Mouse (Mus musculus) heart, postnatal 36 days (tissue): Measurements from ENCODE around the gene Catspere2. TPM values are rescaled to one million over a fixed set of nuclear protein-coding genes. Genes with fewer than 3 reads are reported as not detected.
"Not testable (repeated sequence)": the region's sequence is repeated elsewhere in the genome, so short reads cannot be mapped to it uniquely, and the experiment has no call there.

Source experiments
- DNase-seq, 2 experiments: peaks; one replicate each; pipeline ENCODE4 v3.0.0; 2021 to 2022
- intact Hi-C: fragments of 180-260 bp; cut with DNase I; formaldehyde crosslinking; loops from one replicate; pipeline ENCODE4 v1.15.1; 2025
- total RNA-seq, 2 experiments: library from RNA; stranded (reverse); gene quantifications; 2 replicates each; pipeline ENCODE4 v1.2.3; 2021

The Catspere2 gene
- total RNA-seq = under 1 TPM in 1 of 2 experiments, not detected in 1; 0.11 TPM

GRCm38 (mm10) chr1:177983024-177983450, at the start of gene Catspere2:
TSS of gene Catspere2 (plus strand) at chr1:177983423.
- intact Hi-C loops = loop anchor here (5.0 to 10.0 kb wide), 2 partner anchors 202 to 329 kb away; partner anchors contain the start of gene Desi2
- peak; percentile 99 for DNase-seq

GRCm38 (mm10) chr1:177940422-177940977, 42.7 kb upstream of the Catspere2 start:
- DNase-seq = peak in 1 of 2 experiments; percentile 3
- intact Hi-C loops = loop anchor here (10.0 kb wide), 2 partner anchors 364 to 524 kb away; no protein-coding TSS in a partner anchor

DNA sequence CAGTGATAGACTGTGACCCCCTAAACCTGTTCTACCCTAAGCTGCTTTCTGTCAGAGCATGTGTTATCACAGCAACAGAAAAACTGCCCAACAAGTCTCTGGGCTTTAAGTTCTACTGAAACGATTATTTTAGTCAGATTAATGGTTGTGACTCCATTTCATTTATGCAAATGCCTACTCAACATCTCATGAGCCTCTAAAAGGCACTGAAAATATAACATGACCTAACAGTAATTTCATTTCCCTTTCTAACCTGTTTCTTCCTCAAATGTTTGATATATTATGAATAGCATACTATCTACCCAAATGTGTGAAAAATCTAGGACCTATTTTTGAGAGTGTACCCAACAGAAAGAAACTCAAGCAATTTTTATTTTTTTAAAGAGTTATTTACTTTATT, 1.9 kb upstream of the Catspere2 start:
- intact Hi-C loops = loop anchor here (5.0 to 10.0 kb wide), 2 partner anchors 204 to 331 kb away; partner anchors contain the start of gene Desi2
- no peak for DNase-seq

- not testable (repeated sequence) for DNase-seq
- intact Hi-C loops = loop anchor here (5.0 to 10.0 kb wide), 2 partner anchors 201 to 329 kb away; partner anchors contain the start of gene Desi2
Observed at GRCm38 (mm10) chr1:177983582-177983981, 359 bp downstream of the Catspere2 start.

DNA sequence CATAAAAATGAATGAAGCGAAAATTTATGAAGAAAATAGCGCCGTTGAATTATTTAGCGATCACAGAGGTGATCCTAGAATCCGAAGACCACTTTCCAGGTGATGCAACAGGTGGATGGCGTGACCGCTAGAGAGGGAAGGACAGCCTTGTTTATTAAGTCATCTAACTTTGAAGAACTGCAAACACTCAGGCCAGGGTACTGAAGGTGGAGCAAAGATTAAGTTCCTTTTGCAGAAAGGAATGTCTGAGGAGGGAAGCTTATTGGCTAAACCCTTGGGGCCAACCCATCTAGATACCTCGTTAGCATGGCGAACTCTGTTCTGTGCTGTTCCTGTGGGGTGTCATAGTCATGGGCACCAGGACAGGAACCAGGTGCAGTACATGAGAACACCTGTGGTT, 983 bp downstream of the Catspere2 start:
- no peak for DNase-seq
- intact Hi-C loops = loop anchor here (5.0 to 10.0 kb wide), 2 partner anchors 201 to 328 kb away; partner anchors contain the start of gene Desi2

DNA sequence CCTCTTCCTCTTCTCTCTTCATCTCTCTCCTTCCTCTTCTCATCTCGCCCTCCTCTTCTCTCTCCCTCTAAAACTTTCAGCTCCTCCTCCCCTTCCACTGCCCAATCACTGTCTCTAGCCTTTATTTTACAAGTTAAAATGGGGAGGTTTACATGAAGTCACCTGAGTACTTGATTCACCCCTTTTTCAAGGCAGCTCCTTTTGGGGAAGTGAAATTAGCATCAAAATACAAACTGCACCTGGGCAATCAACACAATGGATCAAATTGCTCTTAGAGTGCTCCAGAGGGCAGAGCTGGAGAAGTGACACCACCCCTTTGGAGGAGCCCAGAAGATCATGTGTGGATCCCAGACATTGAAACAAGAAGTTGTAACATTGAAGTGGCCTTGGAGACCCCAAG, 4.3 kb downstream of the Catspere2 start:
- intact Hi-C loops = loop anchor here (10.0 kb wide), 1 partner anchor 197 kb away; the partner anchor contains the start of gene Desi2
- DNase-seq = not testable (repeated sequence)

- intact Hi-C loops, DNase-seq: not testable (repeated sequence)
Observed at GRCm38 (mm10) chr1:178072798-178073197, 89.6 kb downstream of the Catspere2 start.

DNA sequence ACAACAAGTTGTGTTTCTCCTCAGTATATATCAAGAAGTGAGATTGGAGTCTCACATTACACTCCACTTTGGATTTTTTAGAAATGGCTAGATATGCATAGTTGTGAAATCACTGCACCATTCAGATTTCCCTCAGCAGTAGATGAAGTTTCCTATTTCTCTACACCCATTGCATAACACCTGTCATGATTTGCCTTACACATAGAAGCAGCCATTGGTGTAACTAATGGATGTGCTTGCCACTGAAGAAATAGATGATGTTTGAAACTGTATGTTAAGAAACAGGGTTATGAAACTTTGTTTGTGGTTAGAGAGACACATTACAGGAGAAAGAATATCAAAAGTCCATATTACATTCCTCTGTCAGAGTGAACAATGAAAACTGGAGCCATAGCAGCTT, 114.6 kb downstream of the Catspere2 start:
- DNase-seq, intact Hi-C loops: not testable (repeated sequence)

DNA sequence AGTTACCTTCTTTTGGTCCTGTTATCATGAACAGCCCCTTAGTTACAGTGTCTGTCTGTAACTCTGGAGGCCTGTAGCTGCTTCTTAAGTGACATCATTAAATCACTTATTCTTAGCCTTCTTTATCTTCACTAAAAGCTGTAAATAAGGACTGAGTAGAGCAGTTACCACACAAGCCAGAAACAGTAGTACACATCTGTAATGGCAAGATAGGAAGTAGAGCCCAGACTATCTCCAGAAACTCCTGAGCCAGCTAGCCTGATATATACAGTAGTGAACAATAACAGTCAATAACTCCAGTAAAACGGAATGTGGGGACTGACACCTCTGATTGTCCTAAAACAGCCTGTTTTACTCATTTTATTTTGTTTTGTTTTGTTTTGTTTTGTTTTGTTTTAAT, 125.3 kb downstream of the Catspere2 start:
- DNase-seq = not testable (repeated sequence)
- intact Hi-C loops = loop anchor here (2.0 kb wide), 1 partner anchor 232 kb away; no protein-coding TSS in a partner anchor

DNA sequence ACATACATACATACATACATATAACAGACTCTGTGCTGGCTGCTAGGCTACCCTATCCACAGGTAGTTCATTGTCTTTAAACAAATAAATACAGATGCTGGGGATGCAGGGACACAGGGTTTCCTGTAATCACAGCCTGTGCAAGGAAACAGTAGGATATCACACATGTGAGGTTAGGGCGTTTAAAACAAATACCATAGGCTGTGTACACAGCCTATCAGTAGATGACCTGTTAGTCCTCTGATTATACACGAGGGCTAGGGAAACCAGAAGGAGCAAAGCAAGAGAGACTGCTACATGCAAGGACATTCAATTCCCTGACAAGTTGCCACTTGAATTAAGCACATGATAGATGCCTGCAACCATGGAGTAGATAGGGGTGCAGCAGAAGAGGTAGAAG, 139.0 kb downstream of the Catspere2 start:
- DNase-seq, intact Hi-C loops: not testable (repeated sequence)

- intact Hi-C loops = no loop called here
Observed at GRCm38 (mm10) chr1:178134288-178134687, 151.1 kb downstream of the Catspere2 start.

DNA sequence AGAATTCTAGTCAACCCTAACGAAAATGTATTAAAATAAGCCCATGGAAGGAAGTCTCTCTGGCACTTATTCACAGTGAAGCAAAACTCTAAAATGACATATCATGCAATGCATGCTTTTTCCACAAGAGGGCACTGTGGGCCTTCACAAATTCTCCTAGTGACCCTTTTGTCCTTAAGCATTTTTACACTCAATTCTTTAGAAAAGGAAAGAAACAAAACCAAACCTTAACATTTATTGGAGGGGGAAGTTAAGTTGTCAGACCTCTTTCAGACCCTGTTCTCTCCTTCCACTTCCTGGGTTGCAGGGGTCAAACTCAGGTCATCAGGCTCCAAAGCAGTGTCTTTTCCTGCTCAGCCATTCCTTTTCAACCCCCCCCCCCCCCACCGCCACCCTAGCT, 163.3 kb downstream of the Catspere2 start:
- intact Hi-C loops = loop anchor here (5.0 kb wide), 2 partner anchors 301 to 316 kb away; no protein-coding TSS in a partner anchor
- peak in 1 of 2 experiments; percentile 27 for DNase-seq

More at GRCm38 (mm10) chr1:178134288-178134687, 151.1 kb downstream of the Catspere2 start:
- DNase-seq = no peak

DNA sequence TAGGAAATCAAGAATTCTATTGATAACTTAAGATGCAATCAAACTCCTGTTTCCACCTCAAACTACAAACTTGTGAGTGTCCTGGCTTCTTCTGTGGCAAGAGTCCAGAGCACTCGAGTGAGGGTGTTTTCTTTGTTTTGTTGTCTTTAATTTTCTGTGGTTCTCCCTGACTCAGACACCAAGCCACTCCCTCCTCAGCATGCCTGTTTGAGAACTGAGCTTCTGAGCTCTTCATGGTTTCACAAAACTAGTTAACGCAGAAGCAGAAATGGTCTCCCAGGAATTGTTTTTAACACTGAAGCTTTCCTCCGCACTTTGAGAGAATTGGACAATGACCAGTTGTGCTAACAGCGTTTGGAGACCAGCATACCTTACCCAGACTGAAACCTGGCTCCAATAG, 163.7 kb downstream of the Catspere2 start:
- not testable (repeated sequence) for DNase-seq
- intact Hi-C loops = loop anchor here (5.0 kb wide), 2 partner anchors 300 to 315 kb away; no protein-coding TSS in a partner anchor

DNA sequence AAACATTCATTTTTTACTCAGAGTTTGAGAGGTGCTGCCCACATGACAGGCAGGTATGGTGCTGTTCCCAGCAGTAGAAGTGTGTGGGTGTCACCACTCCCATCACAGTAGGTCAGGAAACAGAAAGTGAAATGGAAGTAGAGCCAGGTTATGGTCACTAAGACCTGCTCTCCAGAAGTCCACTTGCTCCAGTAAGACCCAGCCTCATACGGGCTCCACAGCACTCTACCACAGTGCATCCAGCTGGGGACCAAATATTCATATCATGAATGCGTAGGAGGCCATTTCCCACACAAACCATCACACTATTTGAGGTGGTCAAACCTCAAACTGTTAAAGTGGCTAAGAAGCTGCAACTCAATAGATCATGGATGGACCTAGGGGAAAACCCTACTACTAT, 199.0 kb downstream of the Catspere2 start:
- intact Hi-C loops = loop anchor here (10.0 kb wide), 1 partner anchor 197 kb away; the partner anchor contains the start of gene Catspere2
- no peak for DNase-seq

DNA sequence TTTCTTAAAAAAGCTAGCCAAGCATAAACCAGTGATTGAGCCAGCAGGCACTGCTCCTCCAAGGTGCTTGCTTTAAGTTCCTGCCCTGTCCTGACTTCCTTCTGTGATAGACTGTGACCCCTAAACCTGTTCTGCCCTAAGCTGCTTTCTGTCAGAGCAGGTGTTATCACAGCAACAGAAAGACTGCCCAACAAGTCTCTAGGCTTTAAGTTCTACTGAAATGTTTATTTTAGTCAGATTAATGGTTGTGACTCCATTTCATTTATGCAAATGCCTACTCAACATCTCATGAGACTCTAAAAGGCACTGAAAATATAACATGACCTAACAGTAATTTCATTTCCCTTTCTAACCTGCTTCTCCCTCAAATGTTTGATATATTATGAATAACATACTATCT, 202.4 kb downstream of the Catspere2 start:
- DNase-seq = no peak
- intact Hi-C loops = loop anchor here (10.0 kb wide), 1 partner anchor 201 kb away; the partner anchor contains the start of gene Catspere2

- DNase-seq = peak; percentile 90 to 93
- intact Hi-C loops = loop anchor here (10.0 kb wide), 1 partner anchor 203 kb away; the partner anchor contains the start of gene Catspere2
Observed at GRCm38 (mm10) chr1:178187216-178187791, 204.1 kb downstream of the Catspere2 start, which contains the start of gene Desi2. TSS of gene Desi2 (plus strand) at chr1:178187417.

DNA sequence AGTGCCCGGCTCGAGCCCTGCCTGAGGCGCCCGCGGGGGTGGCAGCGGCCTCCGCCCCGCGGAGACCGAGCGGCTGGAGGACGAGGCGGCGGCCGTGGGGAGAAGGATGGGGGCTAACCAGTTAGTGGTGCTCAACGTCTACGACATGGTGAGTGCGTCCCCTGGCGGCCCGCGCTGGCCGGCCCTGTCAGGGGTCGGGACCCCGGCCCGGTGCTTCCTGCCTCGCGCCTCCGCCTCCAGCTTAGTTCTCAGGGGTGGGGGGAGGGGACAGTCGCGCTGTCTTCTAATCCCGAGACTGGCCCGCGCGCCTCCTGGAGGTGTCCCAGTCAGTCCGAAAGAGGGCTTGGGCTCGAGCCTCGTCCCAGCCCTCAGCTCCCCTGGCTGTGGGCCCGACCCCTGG, 204.6 kb downstream of the Catspere2 start:
- intact Hi-C loops = loop anchor here (10.0 kb wide), 1 partner anchor 203 kb away; the partner anchor contains the start of gene Catspere2
- DNase-seq = not testable (repeated sequence)

GRCm38 (mm10) chr1:178188386-178188785, 205.2 kb downstream of the Catspere2 start:
- no peak for DNase-seq
- intact Hi-C loops = loop anchor here (10.0 kb wide), 1 partner anchor 204 kb away; the partner anchor contains the start of gene Catspere2

DNA sequence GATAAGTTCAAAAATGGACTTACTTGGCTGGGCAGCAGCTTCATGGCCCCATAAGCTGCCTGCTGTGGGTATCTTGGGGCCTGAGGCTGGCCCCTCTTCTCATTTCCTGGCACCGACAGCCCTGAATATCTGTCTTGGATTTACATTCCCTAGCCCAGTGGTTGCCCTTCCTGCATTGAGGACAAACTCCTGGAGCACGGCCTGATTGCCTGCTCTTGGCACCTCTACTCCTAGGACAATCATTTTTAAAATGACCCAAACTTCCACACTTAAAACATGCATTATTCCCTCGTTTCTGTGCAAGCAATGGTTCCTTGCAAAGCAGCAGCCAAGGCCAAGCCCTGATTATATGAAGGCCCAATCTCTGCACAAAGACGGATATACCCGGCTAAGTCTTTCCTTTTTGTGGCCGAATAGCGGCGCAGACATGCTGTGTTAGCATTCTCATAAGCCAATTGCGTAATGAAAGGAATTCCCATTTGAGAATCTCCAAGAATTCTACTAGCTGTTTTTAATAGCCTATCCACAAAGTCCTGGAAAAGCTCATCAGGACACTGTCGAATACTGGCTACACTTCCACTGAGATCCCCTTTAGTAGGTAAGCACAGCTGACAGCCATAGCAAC, 222.6 kb downstream of the Catspere2 start:
- peak; percentile 19 to 50 for DNase-seq
- intact Hi-C loops = no loop called here

- DNase-seq, intact Hi-C loops: not testable (repeated sequence)
Observed at GRCm38 (mm10) chr1:178207856-178208255, 224.6 kb downstream of the Catspere2 start.
